Mouse (Mus musculus) ES-E14 (cell line): ENCODE results near the gene Igf2r. TPM values are rescaled to one million over a fixed set of nuclear protein-coding genes. Genes with fewer than 3 reads are reported as not detected.

Experiments
- DNase-seq: peaks from one replicate; pipeline ENCODE4 v3.0.0-alpha.2; 2013; ENCODE audit warnings: low read depth, low spot score
- H3K27ac ChIP-seq: 2 replicates; pipeline ENCODE4 v1.5.1; 2012; ENCODE audit warnings: low read depth, mild to moderate bottlenecking, low read length, moderate library complexity, mixed read lengths; ENCODE audit not compliant: poor library complexity, insufficient read depth, severe bottlenecking
- H3K36me3 ChIP-seq: 2 replicates; pipeline ENCODE4 v1.6.1; 2012; ENCODE audit warnings: mild to moderate bottlenecking, low read length, moderate library complexity, mixed read lengths; ENCODE audit not compliant: control insufficient read depth, poor library complexity, insufficient read depth, severe bottlenecking
- H3K4me1 ChIP-seq, 2 experiments: fragments of 150-350 bp in 1 of 2; sonication (generic) in 1 of 2; 2 replicates each; pipeline ENCODE4 v1.6.1; 2012; ENCODE audit warnings: low read length in 2 of 2, mild to moderate bottlenecking in 1 of 2, mixed read lengths in 1 of 2; ENCODE audit not compliant: control insufficient read depth in 2 of 2, insufficient read depth in 2 of 2, poor library complexity in 1 of 2
- H3K4me3 ChIP-seq, 2 experiments: fragments of 150-350 bp in 1 of 2; sonication (generic) in 1 of 2; 2 replicates each; pipeline ENCODE4 v1.5.1; 2012; ENCODE audit warnings: low read length in 2 of 2, low read depth in 1 of 2, mild to moderate bottlenecking in 1 of 2, mixed read lengths in 1 of 2; ENCODE audit not compliant: insufficient read depth in 1 of 2, poor library complexity in 1 of 2, severe bottlenecking in 1 of 2
- H3K9ac ChIP-seq: 2 replicates; pipeline ENCODE4 v1.6.1; 2012; ENCODE audit warnings: low read depth, mild to moderate bottlenecking, low read length, mixed read lengths; ENCODE audit not compliant: poor library complexity, insufficient read depth, severe bottlenecking
- H3K9me3 ChIP-seq: fragments of 150-350 bp; sonication (generic); 2 replicates; pipeline ENCODE4 v1.6.1; 2012; ENCODE audit warnings: low read depth, mild to moderate bottlenecking, low read length; ENCODE audit not compliant: control insufficient read depth, insufficient read depth
- CHD2 ChIP-seq: IDR thresholded peaks from 2 replicates; pipeline ENCODE4 v1.6.1; 2014; ENCODE audit warnings: mild to moderate bottlenecking, low read depth, low read length, inconsistent platforms
- HCFC1 ChIP-seq: IDR thresholded peaks from 2 replicates; pipeline ENCODE4 v1.6.1; 2012; ENCODE audit warnings: low read length, inconsistent platforms, borderline replicate concordance; ENCODE audit not compliant: insufficient read depth
- MAFK ChIP-seq: IDR thresholded peaks from 2 replicates; pipeline ENCODE4 v1.6.1; 2014; ENCODE audit warnings: mild to moderate bottlenecking, low read depth, low read length, inconsistent platforms; ENCODE audit not compliant: insufficient read depth
- ZC3H11A ChIP-seq: IDR thresholded peaks from 2 replicates; pipeline ENCODE4 v1.6.1; 2012; ENCODE audit warnings: low read depth, mild to moderate bottlenecking, inconsistent platforms, low read length, borderline replicate concordance
- ZNF384 ChIP-seq: IDR thresholded peaks from 2 replicates; pipeline ENCODE4 v1.6.1; 2012; ENCODE audit warnings: low read depth, low read length, inconsistent platforms
- in situ Hi-C, 2 experiments: fragments of 600-800 bp; cut with MboI; formaldehyde crosslinking; loops; one replicate each; pipeline ENCODE4 v1.15.1; 2025; ENCODE audit warnings: low sequenced_read_pairs in 2 of 2, inconsistent platforms in 1 of 2; ENCODE audit not compliant: unreplicated experiment in 2 of 2
- total RNA-seq: library from RNA; depleted of rRNA; stranded (reverse); fragments of 300-350 nt; gene quantifications from 2 replicates; pipeline ENCODE4 v1.2.3, GENCODE M21; 2012

Igf2r gene
- total RNA-seq, 1 experiment: 91.9 TPM

DNA sequence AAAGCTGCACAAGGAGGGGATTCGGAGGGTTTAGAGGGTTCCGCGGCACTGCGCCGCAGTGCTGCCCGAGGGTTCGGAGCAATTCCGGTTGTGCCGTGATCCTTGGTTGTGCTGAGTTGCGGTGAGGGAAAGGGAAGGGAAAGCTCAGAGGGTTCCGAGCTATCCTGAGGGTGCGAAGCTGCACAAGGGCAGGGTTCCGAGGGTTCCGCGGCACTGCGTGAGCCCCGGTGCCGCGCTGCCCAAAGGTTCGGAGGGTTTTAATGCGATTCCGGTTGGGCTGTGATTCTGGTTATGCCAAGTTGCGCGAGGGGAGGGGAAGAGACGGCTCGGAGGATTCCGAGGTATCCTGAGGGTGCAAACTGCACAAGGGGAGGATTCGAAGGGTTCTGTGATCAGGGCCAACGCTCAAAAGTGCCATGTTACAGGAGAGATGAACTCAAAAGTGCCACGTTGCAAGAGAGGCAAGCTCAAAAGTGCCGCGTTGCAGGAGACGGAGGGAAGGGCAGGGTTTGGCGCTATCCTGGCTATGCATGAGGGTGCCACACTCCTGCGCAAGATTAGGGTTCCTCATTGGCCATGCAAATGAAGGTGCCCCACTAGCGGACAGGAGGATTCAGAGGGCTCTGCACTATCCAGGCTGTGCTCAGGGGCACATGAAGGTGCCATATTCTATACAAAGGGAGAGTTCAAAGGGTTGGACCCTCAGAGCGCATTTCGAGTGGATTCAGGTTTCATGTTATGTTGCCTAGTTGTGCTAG, 27.1 kb downstream of the Igf2r start:
- H3K36me3 ChIP-seq: peaks cover 12% of the 10 kb centered on the region; the same call in 1 of the 2 replicates

DNA sequence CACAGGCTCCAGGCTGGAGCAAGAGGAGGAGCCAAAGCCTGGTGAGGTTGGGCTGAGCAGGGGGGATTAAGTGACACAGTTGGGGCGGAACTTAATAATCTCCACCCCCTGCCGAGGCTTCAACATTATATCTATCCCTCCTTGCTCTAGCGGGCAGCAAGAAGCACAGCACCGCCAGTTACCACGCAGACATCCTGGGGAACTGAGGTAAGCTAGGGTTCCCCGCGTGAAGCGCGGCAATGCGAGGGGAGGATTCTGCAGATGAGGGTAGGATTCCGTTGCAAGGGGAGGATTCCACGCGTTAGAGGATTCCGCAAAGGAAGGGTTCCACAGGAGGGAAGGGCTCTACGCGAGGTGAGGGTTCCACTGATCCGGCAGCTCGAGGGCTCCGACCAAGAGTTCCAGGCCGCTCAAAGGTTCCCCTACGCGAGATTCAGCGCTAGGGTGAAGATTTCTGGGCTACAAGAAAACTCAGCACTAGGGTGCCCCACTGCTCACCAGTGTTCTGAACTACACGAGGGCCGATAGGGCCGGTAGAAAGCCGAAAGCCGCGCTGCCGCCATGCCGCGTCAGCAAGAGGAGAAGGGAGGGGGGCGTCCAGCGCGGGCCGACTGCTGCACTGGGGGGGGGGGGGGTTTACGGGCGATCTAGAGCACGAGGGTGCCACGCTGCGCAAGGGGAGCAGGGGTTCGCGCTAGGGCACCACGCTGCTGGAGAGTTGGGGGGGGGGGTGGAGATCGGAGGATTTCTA, 28.1 kb downstream of the Igf2r start:
- in situ Hi-C loops: no loop called here
- DNase-seq: peak; percentile 33
- TF ChIP-seq ZC3H11A (no peak), ZNF384 (no peak), CHD2 (no peak), MAFK (no peak), HCFC1 (no peak)
- Histone ChIP-seq H3K36me3 (peaks cover 12% of the 10 kb centered on the region; the same call in 1 of the 2 replicates), H3K4me3 (peak overlapping the region; percentile 54 to 61), H3K9ac (peak overlapping the region; percentile 59), H3K9me3 (peaks cover 7% of the 10 kb centered on the region; the same call in 1 of the 2 replicates), H3K4me1 (no peaks in the 10 kb centered on the region), H3K27ac (no peak overlapping the region)

More for the DNA sequence above, 27.1 kb downstream of the Igf2r start:
- TF ChIP-seq CHD2: no peak
- TF ChIP-seq ZC3H11A: no peak
- TF ChIP-seq ZNF384: no peak
- no peak for TF ChIP-seq MAFK
- no peak for TF ChIP-seq HCFC1
- in situ Hi-C loops: no loop called here
- Histone ChIP-seq H3K9me3 (peaks cover 7% of the 10 kb centered on the region; the same call in 1 of the 2 replicates), H3K4me1 (no peaks in the 10 kb centered on the region), H3K27ac (no peak overlapping the region), H3K9ac (peak overlapping the region; percentile 8; the same call in 1 of the 2 replicates), H3K4me3 (peak overlapping the region; percentile 54 to 61)
- no peak for DNase-seq

DNA sequence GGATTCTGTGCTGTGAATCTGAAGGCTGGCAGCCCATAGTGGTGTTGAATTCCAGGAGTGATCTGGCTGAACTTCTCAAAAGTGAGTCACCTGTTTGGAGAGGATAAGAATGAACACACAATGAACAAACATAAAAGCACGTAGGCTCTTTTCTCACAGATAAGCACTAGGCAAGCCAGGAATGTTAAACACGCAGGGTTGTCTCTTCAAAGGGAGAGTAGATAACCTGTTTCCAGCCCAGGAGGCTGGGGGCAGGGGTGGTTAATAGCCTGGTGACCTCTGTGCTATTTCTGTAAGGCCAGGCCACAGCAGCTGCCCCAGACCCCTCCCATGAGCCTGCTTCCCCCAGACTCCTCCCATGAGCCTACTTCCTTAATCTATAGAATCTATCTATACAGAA, 29.1 kb downstream of the Igf2r start:
- H3K9ac ChIP-seq: no peak overlapping the region
- no peaks in the 10 kb centered on the region for H3K4me1 ChIP-seq
- in situ Hi-C loops: no loop called here
- H3K27ac ChIP-seq: no peak overlapping the region
- DNase-seq: no peak
- no peak for TF ChIP-seq CHD2
- peaks cover 7% of the 10 kb centered on the region; the same call in 1 of the 2 replicates for H3K36me3 ChIP-seq
- peaks cover 7% of the 10 kb centered on the region; the same call in 1 of the 2 replicates for H3K9me3 ChIP-seq
- H3K4me3 ChIP-seq: no peak overlapping the region

DNA sequence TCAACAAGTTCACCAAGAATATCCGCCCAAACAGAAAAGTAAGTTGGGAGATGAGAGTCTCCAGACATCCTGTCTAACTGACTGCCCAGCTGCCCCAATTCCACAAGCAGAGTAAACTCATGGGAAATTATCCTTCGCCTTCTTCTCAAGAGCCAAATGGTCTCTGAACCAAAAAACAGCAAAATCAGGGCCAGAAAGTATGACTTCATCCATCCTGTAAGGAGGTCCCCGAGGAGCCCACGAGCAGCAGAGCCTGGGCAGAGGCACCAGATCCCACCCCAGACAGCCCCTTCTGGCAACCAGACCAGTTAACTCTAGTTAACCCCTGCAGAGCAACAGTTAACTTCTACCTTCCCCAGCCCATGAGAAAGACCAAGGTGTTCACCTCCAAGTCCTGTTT, 29.9 kb downstream of the Igf2r start:
- no peak overlapping the region for H3K27ac ChIP-seq
- in situ Hi-C loops: no loop called here
- no peak for DNase-seq
- TF ChIP-seq CHD2 (no peak), ZNF384 (no peak), ZC3H11A (no peak), HCFC1 (no peak)
- no peak overlapping the region for H3K9ac ChIP-seq
- H3K9me3 ChIP-seq: peaks cover 7% of the 10 kb centered on the region; the same call in 1 of the 2 replicates
- H3K36me3 ChIP-seq: peaks cover 7% of the 10 kb centered on the region; the same call in 1 of the 2 replicates
- no peak overlapping the region for H3K4me3 ChIP-seq
- H3K4me1 ChIP-seq: no peaks in the 10 kb centered on the region
